Mouse (Mus musculus) lung, adult 2 months (tissue): ENCODE measurements around the gene Tm7sf2.
A peak's percentile ranks its signal among the peaks of the same experiment; 100 is the strongest.

Experiments used
- CTCF ChIP-seq: fragments of 200-500 bp; IDR thresholded peaks from 2 replicates; pipeline ENCODE4 v1.5.1; 2011; ENCODE audit warnings: mild to moderate bottlenecking, low read length, control low read depth; ENCODE audit not compliant: insufficient read depth
- POLR2A ChIP-seq: fragments of 200-500 bp; IDR thresholded peaks from 2 replicates; pipeline ENCODE4 v1.6.1; 2011; ENCODE audit warnings: low read depth, mild to moderate bottlenecking, control low read depth, low read length, borderline replicate concordance; ENCODE audit errors: extremely low read depth

- TF ChIP-seq POLR2A, result peak; percentile 64; the same call in 1 of the 2 replicates
- TF ChIP-seq CTCF, result no peak
Observed at GRCm38 (mm10) chr19:6061021-6061533, 7.1 kb downstream of the Tm7sf2 start, which contains the start of gene Znhit2.
